In genomic region chr13:59176485-59176884, GRCm38 (mm10) we compare ENCODE assay signal across 19 mouse cellular contexts.
DNase-seq lines count a peak whose midpoint lies in the region; ATAC-seq and TF ChIP-seq lines count a peak whose summit lies in the region.
"Had no signal": no experiment of that assay in that cellular context is flagged by ENCODE, and none has a peak within 500 bp of the region (broad histone marks: within the 10 kb centered on the region; RNA-seq: fewer than 3 reads in every experiment).

No protein-coding gene starts in this region.

- H3K9me3 ChIP-seq in hindbrain, embryonic 15.5 days = no peaks in the 10 kb centered on the region
- no peaks in the 10 kb centered on the region for H3K9me3 ChIP-seq in hindbrain, embryonic 10.5 days
- H3K9me3 ChIP-seq in liver, embryonic 14.5 days (ENCODE audit: control insufficient read depth, low read length) = no peaks in the 10 kb centered on the region
- no peaks in the 10 kb centered on the region for H3K9me3 ChIP-seq in liver, postnatal 0 days (ENCODE audit: low read length)
- no peaks in the 10 kb centered on the region for H3K9me3 ChIP-seq in embryonic facial prominence, embryonic 10.5 days
- H3K9me3 ChIP-seq: heart, embryonic 13.5 days; liver, embryonic 15.5 days had no signal

- H3K27ac ChIP-seq in hindbrain, embryonic 15.5 days (replicated peaks) = no peak overlapping the region
- no peak overlapping the region for H3K27ac ChIP-seq in hindbrain, embryonic 10.5 days
- H3K27ac ChIP-seq in liver, embryonic 14.5 days = no peak overlapping the region
- no peak overlapping the region for H3K27ac ChIP-seq in liver, postnatal 0 days (ENCODE audit: low read depth)
- 0 out of 2 replicates have a peak overlapping the region, but pooled peaks have one; percentile 12 for H3K27ac ChIP-seq in embryonic facial prominence, embryonic 10.5 days (replicated peaks)
- H3K27ac ChIP-seq: heart, embryonic 13.5 days; liver, embryonic 15.5 days; stomach, postnatal 0 days had no signal

- H3K4me2 ChIP-seq in hindbrain, embryonic 15.5 days = no peak overlapping the region
- H3K4me2 ChIP-seq in liver, embryonic 14.5 days (ENCODE audit: low read depth) = no peak overlapping the region
- no peak overlapping the region for H3K4me2 ChIP-seq in liver, postnatal 0 days (ENCODE audit: low read depth, low read length)
- H3K4me2 ChIP-seq: heart, embryonic 13.5 days; liver, embryonic 15.5 days; midbrain, embryonic 11.5 days had no signal

- no peak overlapping the region for H3K9ac ChIP-seq in hindbrain, embryonic 15.5 days
- no peak overlapping the region for H3K9ac ChIP-seq in liver, embryonic 14.5 days (replicated peaks)
- no peak overlapping the region for H3K9ac ChIP-seq in liver, postnatal 0 days (replicated peaks)
- H3K9ac ChIP-seq: heart, embryonic 13.5 days; liver, embryonic 15.5 days had no signal

- H3K27me3 ChIP-seq in hindbrain, embryonic 15.5 days = no peaks in the 10 kb centered on the region
- no peaks in the 10 kb centered on the region for H3K27me3 ChIP-seq in hindbrain, embryonic 10.5 days (ENCODE audit: insufficient read depth, poor library complexity, severe bottlenecking)
- no peaks in the 10 kb centered on the region for H3K27me3 ChIP-seq in liver, embryonic 14.5 days (ENCODE audit: control insufficient read depth, insufficient read depth, low read length)
- no peaks in the 10 kb centered on the region for H3K27me3 ChIP-seq in liver, postnatal 0 days (ENCODE audit: insufficient read depth, low read length)
- no peaks in the 10 kb centered on the region for H3K27me3 ChIP-seq in embryonic facial prominence, embryonic 10.5 days (replicated peaks; ENCODE audit: low read depth, poor library complexity, severe bottlenecking)
- H3K27me3 ChIP-seq: CH12.LX; heart, embryonic 13.5 days; liver, embryonic 15.5 days had no signal

- H3K4me3 ChIP-seq in hindbrain, embryonic 15.5 days = no peak overlapping the region
- H3K4me3 ChIP-seq in hindbrain, embryonic 10.5 days = no peak overlapping the region
- H3K4me3 ChIP-seq in liver, embryonic 14.5 days (ENCODE audit: insufficient read depth in 1 of 2, low read depth in 2 of 2, low read length in 2 of 2) = no peak overlapping the region
- no peak overlapping the region for H3K4me3 ChIP-seq in liver, postnatal 0 days (ENCODE audit: low read depth, low read length)
- H3K4me3 ChIP-seq in embryonic facial prominence, embryonic 10.5 days = no peak overlapping the region
- H3K4me3 ChIP-seq: heart, embryonic 13.5 days; liver, embryonic 15.5 days had no signal

- ATAC-seq in hindbrain, embryonic 15.5 days (ENCODE audit: low FRiP score, low read depth) = peak; percentile 48; the same call in 1 of the 2 replicates
- no peak for ATAC-seq in liver, embryonic 14.5 days (ENCODE audit: insufficient read depth)
- ATAC-seq in liver, postnatal 0 days = no peak
- peak; percentile 89 for ATAC-seq in megakaryocyte-erythroid progenitor cell, adult 5-6 weeks (replicated peaks; ENCODE audit: low FRiP score, low TSS enrichment, poor library complexity, severe bottlenecking)
- ATAC-seq: forebrain, embryonic 16.5 days; intestine, postnatal 0 days had no signal

- 75% methylated on average over 9 of the region's 9 CpGs for WGBS in hindbrain, embryonic 15.5 days
- WGBS in hindbrain, embryonic 10.5 days = 89% methylated on average over 9 of the region's 9 CpGs
- 50% methylated on average over 9 of the region's 9 CpGs for WGBS in liver, embryonic 14.5 days (ENCODE audit: insufficient replicate concordance)
- 63% methylated on average over 9 of the region's 9 CpGs for WGBS in liver, postnatal 0 days (ENCODE audit: insufficient replicate concordance)
- WGBS in embryonic facial prominence, embryonic 10.5 days = 87% methylated on average over 9 of the region's 9 CpGs

- no peak for TF ChIP-seq CTCF in liver, embryonic 14.5 days (IDR thresholded peaks at IDR 0.05; ENCODE audit: low read depth)
- TF ChIP-seq CTCF in liver, postnatal 0 days (IDR thresholded peaks at IDR 0.05; ENCODE audit: low read depth) = no peak

- no peak for DNase-seq in hindbrain, embryonic 10.5 days (ENCODE audit: low spot score)
- no peak for DNase-seq in liver, embryonic 14.5 days (ENCODE audit: low read depth in 3 of 3, low spot score in 3 of 3)
- DNase-seq in liver, postnatal 0 days = no peak
- DNase-seq in embryonic facial prominence, embryonic 10.5 days (ENCODE audit: low spot score) = no peak
- DNase-seq in thymus, postnatal 0 days (ENCODE audit: low spot score) = no peak
- DNase-seq: adrenal gland, adult 8-10 months; heart, postnatal 4 days; lung, postnatal 10 days; right cerebral cortex, postnatal 25 days; thymus, postnatal 14 days had no signal

- no peaks in the 10 kb centered on the region for H3K36me3 ChIP-seq in hindbrain, embryonic 15.5 days
- no peaks in the 10 kb centered on the region for H3K36me3 ChIP-seq in hindbrain, embryonic 10.5 days
- H3K36me3 ChIP-seq in liver, embryonic 14.5 days (replicated peaks; ENCODE audit: control insufficient read depth, insufficient read depth, low read depth) = no peaks in the 10 kb centered on the region
- no peaks in the 10 kb centered on the region for H3K36me3 ChIP-seq in liver, postnatal 0 days (replicated peaks; ENCODE audit: insufficient read depth, low read length)
- no peaks in the 10 kb centered on the region for H3K36me3 ChIP-seq in embryonic facial prominence, embryonic 10.5 days (replicated peaks)
- H3K36me3 ChIP-seq: heart, embryonic 13.5 days; liver, embryonic 15.5 days had no signal

- H3K4me1 ChIP-seq in hindbrain, embryonic 15.5 days (replicated peaks) = peaks cover 9% of the 10 kb centered on the region
- peaks cover 10% of the 10 kb centered on the region for H3K4me1 ChIP-seq in hindbrain, embryonic 10.5 days (replicated peaks)
- H3K4me1 ChIP-seq in liver, embryonic 14.5 days (replicated peaks; ENCODE audit: control insufficient read depth in 2 of 2, insufficient read depth in 2 of 2, low read length in 1 of 2) = no peaks in the 10 kb centered on the region
- H3K4me1 ChIP-seq in liver, postnatal 0 days (ENCODE audit: insufficient read depth) = no peaks in the 10 kb centered on the region
- no peaks in the 10 kb centered on the region for H3K4me1 ChIP-seq in embryonic facial prominence, embryonic 10.5 days
- H3K4me1 ChIP-seq: liver, embryonic 15.5 days had no signal

- peak; percentile 27; the same call in 1 of the 2 replicates for TF ChIP-seq EP300 in liver, embryonic 14.5 days (IDR thresholded peaks at IDR 0.05; ENCODE audit: low read depth)
- TF ChIP-seq EP300 in liver, postnatal 0 days (IDR thresholded peaks at IDR 0.05; ENCODE audit: low read depth) = no peak

Comparison
In these comparisons a context has a peak if more than half of its experiments do, and no peak if none do; other contexts are left out.
1. ATAC-seq: peak in hindbrain, embryonic 15.5 days (single experiment) and megakaryocyte-erythroid progenitor cell, adult 5-6 weeks (single experiment); none in liver, embryonic 14.5 days (single experiment) and liver, postnatal 0 days (single experiment).